ENCODE assay signal across 8 mouse cellular contexts in the genomic region with DNA sequence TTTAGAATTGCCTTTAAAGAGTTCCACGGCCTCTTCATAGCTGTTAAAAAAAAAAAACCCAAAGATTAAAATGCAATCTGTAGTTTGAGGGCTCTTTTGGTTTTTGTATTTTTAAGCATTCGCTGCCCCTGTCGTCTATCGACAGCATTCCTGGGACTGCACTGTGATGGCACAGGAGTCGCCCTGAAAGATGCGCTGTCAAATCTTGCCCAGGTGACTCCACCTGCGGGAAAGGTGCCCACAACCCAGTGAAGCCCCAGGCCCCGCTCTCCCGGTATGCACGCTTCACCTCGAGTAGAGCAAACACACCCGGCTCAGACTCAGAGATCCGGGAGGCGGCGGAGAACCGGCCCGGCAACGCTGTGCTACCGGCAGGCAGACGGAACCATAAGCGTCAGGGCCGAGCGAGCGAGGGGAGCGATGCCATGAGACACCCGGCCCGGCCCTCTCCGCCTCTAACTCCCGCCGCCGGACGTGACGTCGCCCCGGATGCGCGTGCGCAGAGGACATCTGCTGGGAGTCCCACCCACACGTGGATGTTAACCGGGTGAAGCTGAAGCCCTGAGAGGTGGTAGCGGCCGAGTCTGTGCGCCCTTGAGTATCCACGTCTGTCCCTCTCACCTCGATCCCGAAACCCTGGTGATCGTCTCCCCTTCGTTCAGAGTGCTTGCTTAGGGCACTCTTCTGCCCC. TPM values are rescaled to one million over a fixed set of nuclear protein-coding genes. Genes with fewer than 3 reads are reported as not detected.
A peak's percentile ranks its signal among the peaks of the same experiment; 100 is the strongest.
DNase-seq lines count a peak whose midpoint lies in the region; ATAC-seq lines count a peak whose summit lies in the region.

A gene (minus strand): TSS at position 482 of the 691 bp plus-strand sequence.

- H3K36me3 ChIP-seq in hindbrain, embryonic 16.5 days (ENCODE audit: control insufficient read depth, insufficient read depth, low read length) = no peaks in the 10 kb centered on the region
- H3K36me3 ChIP-seq in macrophage (ENCODE audit: inconsistent target) = no peaks in the 10 kb centered on the region

- peak within 1 kb of the TSS; percentile 77 for H3K4me2 ChIP-seq in hindbrain, embryonic 16.5 days (ENCODE audit: low read length)

- H3K9ac ChIP-seq in hindbrain, embryonic 16.5 days (ENCODE audit: low read depth, low read length) = peak within 1 kb of the TSS; percentile 88

- DNase-seq in WW6 (ENCODE audit: low read depth, low spot score) = peak; percentile 86
- DNase-seq in cerebellum, postnatal 4 days (ENCODE audit: low spot score in 2 of 2) = peak; percentile 98
- DNase-seq in gastrocnemius, adult 18-20 months (ENCODE audit: low spot score) = peak; percentile 98
- peak; percentile 99 to 100 for DNase-seq in left cerebral cortex, adult 18-20 months (ENCODE audit: low spot score in 2 of 2)
- DNase-seq in right cerebral cortex, adult 18-20 months = peak; percentile 98
- peak; percentile 99 for DNase-seq in urinary bladder, postnatal 10 days (ENCODE audit: low spot score)

- no peaks in the 10 kb centered on the region for H3K27me3 ChIP-seq in hindbrain, embryonic 16.5 days (replicated peaks; ENCODE audit: control insufficient read depth, insufficient read depth, low read length)

- no peaks in the 10 kb centered on the region for H3K9me3 ChIP-seq in hindbrain, embryonic 16.5 days (ENCODE audit: control insufficient read depth, low read length)

- H3K4me3 ChIP-seq in hindbrain, embryonic 16.5 days (ENCODE audit: low read length) = peak within 1 kb of the TSS; percentile 63
- peak within 1 kb of the TSS; percentile 77 for H3K4me3 ChIP-seq in macrophage (ENCODE audit: inconsistent target)

- peak within 1 kb of the TSS; percentile 89 for H3K27ac ChIP-seq in hindbrain, embryonic 16.5 days (ENCODE audit: low read depth, low read length)
- H3K27ac ChIP-seq in macrophage = peak within 1 kb of the TSS; percentile 44

- peaks cover 7% of the 10 kb centered on the region for H3K4me1 ChIP-seq in hindbrain, embryonic 16.5 days (ENCODE audit: control insufficient read depth, insufficient read depth, low read depth, low read length)

- no peaks in the 10 kb centered on the region for H3K79me2 ChIP-seq in macrophage (ENCODE audit: inconsistent target)

- 1% methylated on average over 37 of the region's 48 CpGs for WGBS in hindbrain, embryonic 16.5 days
- WGBS in macrophage (ENCODE audit: missing documents) = under 1% methylated on average over 48 of the region's 48 CpGs

- peak; percentile 95 for ATAC-seq in hindbrain, embryonic 16.5 days

RNA-seq across cellular contexts. Expression of the gene that starts here (rescaled TPM):
- total RNA-seq in gastrocnemius, adult 18-20 months (2021) = 10 to 100 TPM; 23.4 to 26.3 TPM
- polyA plus RNA-seq in hindbrain, embryonic 16.5 days (2015; fragmentation: Nextera tagmentation; extraction: Ambion mirVana) = 85.3 and 86.0 TPM in 2 replicates
- 10 to 100 TPM; 27.6 to 28.2 TPM for total RNA-seq in left cerebral cortex, adult 18-20 months (2021)
- total RNA-seq in macrophage (2018; cell fraction: chromatin; rRNA removed) = 10 to 100 TPM in 8 of 26 experiments, 1 to 10 TPM in 16, not detected in 2; 1.2 to 16.0 (median 6.8) TPM
- 10 to 100 TPM in 25 of 26 experiments, 1 to 10 TPM in 1; 8.8 to 21.5 (median 15.4) TPM for total RNA-seq in macrophage (2018; cell fraction: cytosol; rRNA removed)
- 10 to 100 TPM in 8 of 26 experiments, 1 to 10 TPM in 18; 1.5 to 15.8 (median 6.2) TPM for total RNA-seq in macrophage (2018; cell fraction: nucleus; rRNA removed)
- 9.1 to 16.9 TPM (median 10.5 TPM) in 3 replicates for polyA plus RNA-seq in macrophage (2018)

Comparison
In these comparisons a context has a peak if more than half of its experiments do, and no peak if none do; other contexts are left out.
1. Peak in every context shown above with its lines: DNase-seq, ATAC-seq, H3K4me3 ChIP-seq and H3K27ac ChIP-seq.